Mouse (Mus musculus): ENCODE measurements at regions not wholly inside any gene's neighbourhood (a gene's known extent, or its start where the extent isn't known, plus 50 kb on each side); places are given as distances from the start of the nearest gene placed in this dataset.

DNA sequence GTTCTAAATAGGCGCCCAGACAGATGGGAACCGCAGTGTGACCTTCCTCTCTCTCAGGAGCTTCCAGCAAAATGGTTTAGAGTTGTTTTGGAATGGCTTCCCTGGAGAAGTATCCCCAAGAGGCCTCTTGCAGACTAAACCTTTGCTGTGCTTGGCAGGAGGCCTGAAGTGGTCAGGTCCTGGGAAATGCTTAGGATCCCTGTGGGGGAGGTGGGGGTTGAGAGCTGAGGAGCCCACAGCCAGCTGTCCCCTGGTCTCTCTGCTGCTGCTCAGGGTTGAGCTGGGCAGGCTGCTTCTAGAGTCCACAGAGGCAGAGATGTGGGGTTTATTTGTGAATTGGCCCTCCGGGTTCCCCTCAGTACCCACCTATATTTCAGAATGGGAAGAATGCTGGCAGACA, 331.3 kb downstream of the Gm826 start:
- TF ChIP-seq CTCF (IDR thresholded peaks at IDR 0.05 in 2 of 3, conservative IDR thresholded peaks at IDR 0.05 in 1 of 3; ENCODE audit: control insufficient read depth in 1 of 3, insufficient read depth in 1 of 3, low read depth in 2 of 3, low read length in 3 of 3, poor library complexity in 1 of 3, severe bottlenecking in 1 of 3), result no peak
- no peak for TF ChIP-seq SMC3 (IDR thresholded peaks at IDR 0.05; ENCODE audit: low read depth, low read length)
- no peak for TF ChIP-seq MAX (IDR thresholded peaks at IDR 0.05; ENCODE audit: low read length)
- no peak for TF ChIP-seq ELF1 (IDR thresholded peaks at IDR 0.05; ENCODE audit: low read depth, low read length)
- no peak for TF ChIP-seq POLR2A (IDR thresholded peaks at IDR 0.05; ENCODE audit: control insufficient read depth in 1 of 2, insufficient read depth in 1 of 2, low read depth in 1 of 2, low read length in 2 of 2, poor library complexity in 1 of 2)
- no peak for TF ChIP-seq EP300 (IDR thresholded peaks at IDR 0.05; ENCODE audit: low read depth in 1 of 2, low read length in 2 of 2)
- TF ChIP-seq BHLHE40 (IDR thresholded peaks at IDR 0.05; ENCODE audit: borderline replicate concordance, low read depth, low read length), result no peak
- TF ChIP-seq TAL1 (IDR thresholded peaks at IDR 0.05; ENCODE audit: low read length), result no peak
- no peak for TF ChIP-seq GABPA (IDR thresholded peaks at IDR 0.05; ENCODE audit: low read depth, low read length)
- no peak for TF ChIP-seq MEF2A (IDR thresholded peaks at IDR 0.05; ENCODE audit: extremely low read depth, insufficient replicate concordance, low read depth, low read length, poor library complexity, severe bottlenecking)
- no peak for TF ChIP-seq E2F4 (IDR thresholded peaks at IDR 0.05; ENCODE audit: borderline replicate concordance, low read depth, low read length)
- TF ChIP-seq CHD1 (IDR thresholded peaks at IDR 0.05; ENCODE audit: low read depth, low read length), result no peak

Measured in MEL (cell line).